Comparison of ENCODE assay signal across 8 mouse cellular contexts in the genomic region with DNA sequence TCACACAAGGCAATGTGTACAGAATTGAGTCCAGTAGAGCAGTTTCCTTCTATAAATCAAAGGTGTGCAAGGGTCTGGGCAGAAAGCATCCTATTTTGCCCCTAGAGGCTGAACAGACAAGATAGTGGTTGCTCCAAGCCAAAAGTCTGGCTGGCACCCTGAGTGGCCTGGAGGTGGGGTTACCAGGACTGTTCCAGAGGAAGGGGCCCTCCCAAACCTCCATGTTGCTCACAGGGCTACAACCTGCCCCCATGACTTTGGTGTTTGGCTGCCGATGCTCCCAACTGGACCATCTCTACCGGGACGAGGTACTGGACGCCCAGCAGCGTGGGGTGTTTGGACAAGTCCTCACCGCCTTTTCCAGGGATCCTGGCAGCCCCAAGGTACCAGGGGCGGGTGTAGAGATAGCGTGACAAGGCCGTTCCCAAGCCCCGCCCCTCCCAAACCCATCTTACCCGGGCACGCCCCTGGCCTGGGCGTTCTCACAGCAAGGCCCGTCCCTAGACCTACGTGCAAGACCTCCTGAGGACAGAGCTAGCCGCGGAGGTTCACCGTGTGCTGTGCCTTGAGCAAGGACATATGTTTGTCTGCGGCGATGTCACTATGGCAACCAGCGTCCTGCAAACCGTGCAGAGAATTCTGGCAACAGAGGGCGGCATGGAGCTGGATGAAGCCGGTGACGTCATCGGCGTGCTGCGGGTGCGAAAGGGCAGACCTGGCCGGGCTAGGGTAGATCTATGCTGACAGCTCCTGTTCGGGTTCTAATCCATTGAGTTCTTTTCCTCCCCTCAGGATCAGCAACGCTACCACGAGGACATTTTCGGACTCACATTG. TPM values are rescaled to one million over a fixed set of nuclear protein-coding genes. Genes with fewer than 3 reads are reported as not detected.
DNase-seq lines count a peak whose midpoint lies in the region; ATAC-seq and TF ChIP-seq lines count a peak whose summit lies in the region.

No protein-coding gene starts in this region.

- H3K79me2 ChIP-seq in liver, adult 2 months (ENCODE audit: control insufficient read depth, insufficient read depth, low read length), result no peaks in the 10 kb centered on the region
- H3K79me2 ChIP-seq in myocyte (ENCODE audit: control insufficient read depth, insufficient read depth), result no peaks in the 10 kb centered on the region

- H3K4me3 ChIP-seq in heart, embryonic 11.5 days (ENCODE audit: low read depth, low read length), result peak overlapping the region; percentile 45
- peak overlapping the region; percentile 52 for H3K4me3 ChIP-seq in kidney, embryonic 16.5 days (ENCODE audit: low read length)
- H3K4me3 ChIP-seq in liver, adult 2 months (ENCODE audit: insufficient read depth, low read depth, low read length), result peak overlapping the region; percentile 52
- H3K4me3 ChIP-seq in myocyte, result peak overlapping the region; percentile 30

- peak overlapping the region; percentile 75 for H3K4me2 ChIP-seq in heart, embryonic 11.5 days
- H3K4me2 ChIP-seq in kidney, embryonic 16.5 days (replicated peaks; ENCODE audit: low read depth, low read length), result peak overlapping the region; percentile 85
- H3K4me2 ChIP-seq in myocyte (ENCODE audit: low read depth), result peak overlapping the region; percentile 98

- peaks cover 31% of the 10 kb centered on the region for H3K4me1 ChIP-seq in heart, embryonic 11.5 days (ENCODE audit: control insufficient read depth, insufficient read depth, low read length)
- H3K4me1 ChIP-seq in kidney, embryonic 16.5 days (ENCODE audit: insufficient read depth, low read length), result peaks cover 37% of the 10 kb centered on the region
- peaks cover 5% of the 10 kb centered on the region; the same call in 1 of the 2 replicates for H3K4me1 ChIP-seq in liver, adult 2 months (ENCODE audit: control insufficient read depth, insufficient read depth, low read length)

- no peaks in the 10 kb centered on the region for H3K9me3 ChIP-seq in heart, embryonic 11.5 days (replicated peaks; ENCODE audit: control insufficient read depth, low read length)
- no peaks in the 10 kb centered on the region for H3K9me3 ChIP-seq in kidney, embryonic 16.5 days (ENCODE audit: low read length)

- TF ChIP-seq POLR2A in liver, adult 2 months (IDR thresholded peaks at IDR 0.05; ENCODE audit: extremely low read depth, insufficient read depth, low read length), result no peak
- TF ChIP-seq POLR2A in myocyte (IDR thresholded peaks at IDR 0.05; ENCODE audit: insufficient read length, low read depth), result peak; percentile 63

- no peaks in the 10 kb centered on the region for H3K36me3 ChIP-seq in heart, embryonic 11.5 days (ENCODE audit: control insufficient read depth, insufficient read depth, low read length)
- no peaks in the 10 kb centered on the region for H3K36me3 ChIP-seq in kidney, embryonic 16.5 days (ENCODE audit: insufficient read depth, low read length)
- no peaks in the 10 kb centered on the region for H3K36me3 ChIP-seq in liver, adult 2 months (ENCODE audit: control insufficient read depth, insufficient read depth, low read length)
- H3K36me3 ChIP-seq in myocyte (ENCODE audit: control insufficient read depth, insufficient read depth), result no peaks in the 10 kb centered on the region
- no peaks in the 10 kb centered on the region for H3K36me3 ChIP-seq in splenic B cell, adult 2 months (ENCODE audit: control insufficient read depth, insufficient read depth, low read length, poor library complexity, severe bottlenecking)

- peak overlapping the region; percentile 68 for H3K9ac ChIP-seq in heart, embryonic 11.5 days (ENCODE audit: low read depth, low read length)
- peak overlapping the region; percentile 57 for H3K9ac ChIP-seq in kidney, embryonic 16.5 days (replicated peaks; ENCODE audit: low read length)
- peak overlapping the region; percentile 56 for H3K9ac ChIP-seq in liver, adult 2 months (ENCODE audit: low read depth, low read length)

- H3K27ac ChIP-seq in heart, embryonic 11.5 days (ENCODE audit: low read depth, low read length), result peak overlapping the region; percentile 62
- peak overlapping the region; percentile 36; the same call in 1 of the 2 replicates for H3K27ac ChIP-seq in kidney, embryonic 16.5 days (ENCODE audit: low read length)
- peak overlapping the region; percentile 43 for H3K27ac ChIP-seq in liver, adult 2 months (replicated peaks; ENCODE audit: insufficient read depth, low read depth, low read length)

- peak; percentile 61 for TF ChIP-seq CTCF in liver, adult 2 months (IDR thresholded peaks at IDR 0.05; ENCODE audit: low read depth, low read length)

- ATAC-seq in erythroblast, adult 5-6 weeks (replicated peaks; ENCODE audit: low FRiP score, poor library complexity, severe bottlenecking), result peak; percentile 84
- ATAC-seq in heart, embryonic 11.5 days (replicated peaks; ENCODE audit: insufficient number of reproducible peaks, low FRiP score, low TSS enrichment), result peak; percentile 71
- peak; percentile 80 for ATAC-seq in kidney, embryonic 16.5 days (ENCODE audit: low FRiP score, low TSS enrichment)

- DNase-seq in B cell, adult 2 months, result peak; percentile 93 to 94
- DNase-seq in brain, adult 2 months (ENCODE audit: low read depth, low spot score), result peak; percentile 99
- DNase-seq in liver, adult 2 months (ENCODE audit: extremely low read depth, low read depth, low spot score), result peak; percentile 88
- peak; percentile 96 for DNase-seq in splenic B cell, adult 2 months (ENCODE audit: low read depth, low spot score)

- H3K27me3 ChIP-seq in heart, embryonic 11.5 days (ENCODE audit: control insufficient read depth, insufficient read depth, low read length), result peaks cover 2% of the 10 kb centered on the region; the same call in 1 of the 2 replicates
- H3K27me3 ChIP-seq in kidney, embryonic 16.5 days (ENCODE audit: insufficient read depth, low read length), result peaks cover 16% of the 10 kb centered on the region
- H3K27me3 ChIP-seq in liver, adult 2 months (ENCODE audit: control insufficient read depth, insufficient read depth, low read length), result no peaks in the 10 kb centered on the region
- H3K27me3 ChIP-seq in myocyte (ENCODE audit: control insufficient read depth, insufficient read depth, insufficient read length), result peaks cover 9% of the 10 kb centered on the region
- H3K27me3 ChIP-seq in splenic B cell, adult 2 months (ENCODE audit: control insufficient read depth, insufficient read depth, low read length, poor library complexity, severe bottlenecking), result no peaks in the 10 kb centered on the region

- WGBS in heart, embryonic 11.5 days (ENCODE audit: insufficient replicate concordance), result under 1% methylated on average over 34 of the region's 34 CpGs
- under 1% methylated on average over 34 of the region's 34 CpGs for WGBS in kidney, embryonic 16.5 days
- WGBS in liver, adult 2 months, result 4% methylated on average over 34 of the region's 34 CpGs

- no peak overlapping the region for H3ac ChIP-seq in myocyte (ENCODE audit: control insufficient read depth, insufficient read length)

TF ChIP-seq in myocyte, 11 proteins besides CTCF, POLR2A, EP300 and RAD21 (continues in another document):
- TF ChIP-seq MYOD1 (IDR thresholded peaks at IDR 0.05; ENCODE audit: control insufficient read depth in 1 of 3, insufficient read length in 2 of 3, low read depth in 2 of 3) (peak in 1 of 3 experiments; percentile 47), MAX (IDR thresholded peaks at IDR 0.05; ENCODE audit: low read depth) (no peak)

RNA-seq across cellular contexts. Expression of gene Atg9b, which starts 8.7 kb away (rescaled TPM):
- not detected in 2 replicates for total RNA-seq in erythroblast, adult 5-6 weeks (2015; ENCODE audit: low replicate concordance)
- total RNA-seq in erythroblast, adult 5-6 weeks (2017; ENCODE audit: low replicate concordance), result not detected in 2 replicates
- polyA plus RNA-seq in heart, embryonic 11.5 days (2014; fragmentation: Nextera tagmentation; extraction: Ambion mirVana), result 0.49 and 1.5 TPM in 2 replicates
- 1.0 and 1.7 TPM in 2 replicates for polyA plus RNA-seq in kidney, embryonic 16.5 days (2015; fragmentation: Nextera tagmentation; extraction: Ambion mirVana)
- 0.09 and 0.27 TPM in 2 replicates for total RNA-seq in liver, adult 2 months (2014; rRNA removed)
- 0.05 and 0.35 TPM in 2 replicates for polyA plus RNA-seq in liver, adult 2 months (2012; rRNA removed)
- polyA plus RNA-seq in myocyte (2012; fragmentation: generic; extraction: Trizol), result 4.0 TPM

RNA-seq across cellular contexts. Expression of gene Abcb8, which starts 10.2 kb away (rescaled TPM):
- 11.3 and 22.7 TPM in 2 replicates for total RNA-seq in erythroblast, adult 5-6 weeks (2015; ENCODE audit: low replicate concordance)
- total RNA-seq in erythroblast, adult 5-6 weeks (2017; ENCODE audit: low replicate concordance), result 2.9 and 5.5 TPM in 2 replicates
- polyA plus RNA-seq in heart, embryonic 11.5 days (2014; fragmentation: Nextera tagmentation; extraction: Ambion mirVana), result 44.6 and 53.1 TPM in 2 replicates
- 76.1 and 80.3 TPM in 2 replicates for polyA plus RNA-seq in kidney, embryonic 16.5 days (2015; fragmentation: Nextera tagmentation; extraction: Ambion mirVana)
- total RNA-seq in liver, adult 2 months (2014; rRNA removed), result 21.5 and 25.2 TPM in 2 replicates
- 69.9 and 71.0 TPM in 2 replicates for polyA plus RNA-seq in liver, adult 2 months (2012; rRNA removed)
- polyA plus RNA-seq in myocyte (2012; fragmentation: generic; extraction: Trizol), result 37.7 TPM

RNA-seq across cellular contexts. Expression of gene Nos3, which starts 18.6 kb away (rescaled TPM):
- not detected in 2 replicates for total RNA-seq in erythroblast, adult 5-6 weeks (2015; ENCODE audit: low replicate concordance)
- total RNA-seq in erythroblast, adult 5-6 weeks (2017; ENCODE audit: low replicate concordance), result not detected in 2 replicates
- polyA plus RNA-seq in heart, embryonic 11.5 days (2014; fragmentation: Nextera tagmentation; extraction: Ambion mirVana), result 21.5 and 30.4 TPM in 2 replicates
- 19.7 and 20.3 TPM in 2 replicates for polyA plus RNA-seq in kidney, embryonic 16.5 days (2015; fragmentation: Nextera tagmentation; extraction: Ambion mirVana)
- 1.1 and 2.0 TPM in 2 replicates for total RNA-seq in liver, adult 2 months (2014; rRNA removed)
- 2.6 and 2.9 TPM in 2 replicates for polyA plus RNA-seq in liver, adult 2 months (2012; rRNA removed)
- 0.92 TPM for polyA plus RNA-seq in myocyte (2012; fragmentation: generic; extraction: Trizol)

RNA-seq across cellular contexts. Expression of gene Asic3, which starts 29.9 kb away (rescaled TPM):
- total RNA-seq in erythroblast, adult 5-6 weeks (2015; ENCODE audit: low replicate concordance), result not detected in 2 replicates
- 1.3 TPM in 1 of 2 replicates, not detected in the other for total RNA-seq in erythroblast, adult 5-6 weeks (2017; ENCODE audit: low replicate concordance)
- polyA plus RNA-seq in heart, embryonic 11.5 days (2014; fragmentation: Nextera tagmentation; extraction: Ambion mirVana), result 0.20 TPM in 1 of 2 replicates, not detected in the other
- 0.40 and 0.55 TPM in 2 replicates for polyA plus RNA-seq in kidney, embryonic 16.5 days (2015; fragmentation: Nextera tagmentation; extraction: Ambion mirVana)
- not detected in 2 replicates for total RNA-seq in liver, adult 2 months (2014; rRNA removed)
- 0.12 and 0.84 TPM in 2 replicates for polyA plus RNA-seq in liver, adult 2 months (2012; rRNA removed)
- 0.24 TPM for polyA plus RNA-seq in myocyte (2012; fragmentation: generic; extraction: Trizol)

RNA-seq across cellular contexts. Expression of gene Kcnh2, which starts 31.8 kb away (rescaled TPM):
- total RNA-seq in erythroblast, adult 5-6 weeks (2015; ENCODE audit: low replicate concordance), result not detected in 2 replicates
- 0.14 TPM in 1 of 2 replicates, not detected in the other for total RNA-seq in erythroblast, adult 5-6 weeks (2017; ENCODE audit: low replicate concordance)
- 19.4 and 20.8 TPM in 2 replicates for polyA plus RNA-seq in heart, embryonic 11.5 days (2014; fragmentation: Nextera tagmentation; extraction: Ambion mirVana)
- polyA plus RNA-seq in kidney, embryonic 16.5 days (2015; fragmentation: Nextera tagmentation; extraction: Ambion mirVana), result 5.9 and 6.5 TPM in 2 replicates
- 0.13 TPM in 1 of 2 replicates, not detected in the other for total RNA-seq in liver, adult 2 months (2014; rRNA removed)
- 0.21 TPM in 1 of 2 replicates, not detected in the other for polyA plus RNA-seq in liver, adult 2 months (2012; rRNA removed)
- polyA plus RNA-seq in myocyte (2012; fragmentation: generic; extraction: Trizol), result 10.3 TPM

Comparison
In these comparisons a context has a peak if more than half of its experiments do, and no peak if none do; other contexts are left out.
1. Peak in every context shown above with its lines: DNase-seq, ATAC-seq, H3K4me3 ChIP-seq and H3K27ac ChIP-seq.